Mouse (Mus musculus) right cerebral cortex, postnatal 10 days (tissue): ENCODE measurements at regions not wholly inside any gene's neighbourhood (a gene's known extent, or its start where the extent isn't known, plus 50 kb on each side); places are given as distances from the start of the nearest gene placed in this dataset.
A peak's percentile ranks its signal among the peaks of the same experiment; 100 is the strongest.
"Not testable (repeated sequence)": the region's sequence is repeated elsewhere in the genome, so short reads cannot be mapped to it uniquely, and the experiment has no call there.

ENCODE experiments used
- DNase-seq, 2 experiments: peaks; one replicate each; pipeline ENCODE4 v3.0.0; 2021; ENCODE audit warnings: low spot score in 2 of 2

GRCm38 (mm10) chr8:35020480-35020879, 745.1 kb upstream of the Gm19410 start:
- no peak for DNase-seq

- peak in 1 of 2 experiments; percentile 43 for DNase-seq
These were observed 742.9 kb upstream of the Gm19410 start for GRCm38 (mm10) chr8:35022649-35023048.

- DNase-seq: no peak
These were observed 717.8 kb upstream of the Gm19410 start for GRCm38 (mm10) chr8:35047798-35048197.

GRCm38 (mm10) chr8:35053444-35053843, 712.1 kb upstream of the Gm19410 start:
- DNase-seq: no peak

GRCm38 (mm10) chr8:35061048-35061447, 704.5 kb upstream of the Gm19410 start:
- no peak for DNase-seq

GRCm38 (mm10) chr8:35068228-35068627, 697.4 kb upstream of the Gm19410 start:
- DNase-seq: no peak

- DNase-seq: peak; percentile 45 to 54
These were observed 695.2 kb upstream of the Gm19410 start for GRCm38 (mm10) chr8:35070246-35070989.

GRCm38 (mm10) chr8:35075971-35076370, 689.6 kb upstream of the Gm19410 start:
- DNase-seq: no peak

GRCm38 (mm10) chr8:35083161-35083560, 682.4 kb upstream of the Gm19410 start:
- DNase-seq: no peak

GRCm38 (mm10) chr8:35087070-35087469, 678.5 kb upstream of the Gm19410 start:
- no peak for DNase-seq

GRCm38 (mm10) chr8:35088380-35089244, 677.0 kb upstream of the Gm19410 start:
- peak; percentile 35 to 38 for DNase-seq

- no peak for DNase-seq
These were observed 676.1 kb upstream of the Gm19410 start for GRCm38 (mm10) chr8:35089519-35089918.

GRCm38 (mm10) chr8:35101701-35102100, 663.9 kb upstream of the Gm19410 start:
- DNase-seq: no peak

- DNase-seq: not testable (repeated sequence)
These were observed 663.5 kb upstream of the Gm19410 start for GRCm38 (mm10) chr8:35102102-35102501.

- DNase-seq: not testable (repeated sequence)
These were observed 661.1 kb upstream of the Gm19410 start for GRCm38 (mm10) chr8:35104465-35104876.

- DNase-seq: peak in 1 of 2 experiments; percentile 36
These were observed 655.9 kb upstream of the Gm19410 start for GRCm38 (mm10) chr8:35109506-35110217.

- no peak for DNase-seq
These were observed 655.3 kb upstream of the Gm19410 start for GRCm38 (mm10) chr8:35110286-35110685.

- DNase-seq: no peak
These were observed 654.5 kb upstream of the Gm19410 start for GRCm38 (mm10) chr8:35111130-35111529.

GRCm38 (mm10) chr8:35112591-35113265, 652.9 kb upstream of the Gm19410 start:
- no peak for DNase-seq

- DNase-seq: no peak
These were observed 651.6 kb upstream of the Gm19410 start for GRCm38 (mm10) chr8:35114031-35114430.

- no peak for DNase-seq
These were observed 645.0 kb upstream of the Gm19410 start for GRCm38 (mm10) chr8:35120612-35121011.

- DNase-seq: no peak
These were observed 644.5 kb upstream of the Gm19410 start for GRCm38 (mm10) chr8:35121084-35121483.
